Comparison of ENCODE assay signal across 1 mouse cellular context in genomic region chr1:134302568-134303238, GRCm38 (mm10).
TF ChIP-seq lines count a peak whose summit lies in the region.

No protein-coding gene starts in this region.

TF ChIP-seq in CH12.LX, 34 proteins besides CTCF, POLR2A, EP300 and RAD21 (continued from another document):
- no peak for TF ChIP-seq ZKSCAN1 (IDR thresholded peaks at IDR 0.05; ENCODE audit: borderline replicate concordance, low read depth, low read length)
- TF ChIP-seq ZNF384 (IDR thresholded peaks at IDR 0.05; ENCODE audit: low read depth, low read length) = no peak
